Mouse (Mus musculus) C2C12 (cell line): ENCODE results near the gene Pcbd1.
A peak's percentile ranks its signal among the peaks of the same experiment; 100 is the strongest.

ENCODE experiments used
- CEBPB ChIP-seq: IDR thresholded peaks from one replicate; pipeline ENCODE4 v1.6.1; 2011; ENCODE audit warnings: low read depth, mild to moderate bottlenecking, control low read depth, moderate library complexity
- CTCF ChIP-seq: IDR thresholded peaks from one replicate; pipeline ENCODE4 v1.5.1; 2011; ENCODE audit not compliant: control insufficient read depth, insufficient read depth, insufficient read length
- MAX ChIP-seq: IDR thresholded peaks from one replicate; pipeline ENCODE4 v1.6.1; 2011; ENCODE audit warnings: mild to moderate bottlenecking, control low read depth
- MYOG ChIP-seq: IDR thresholded peaks from one replicate; pipeline ENCODE4 v1.6.1; 2011; ENCODE audit not compliant: control insufficient read depth, insufficient read length; ENCODE audit errors: extremely low read depth

- TF ChIP-seq CTCF: no peak
- TF ChIP-seq CEBPB: peak; percentile 35
- no peak for TF ChIP-seq MYOG
- no peak for TF ChIP-seq MAX
Measured at GRCm38 (mm10) chr10:61130959-61131358, 41.8 kb downstream of the Pcbd1 start.
